Mouse (Mus musculus): ENCODE data around the gene Fam20b. TPM values are rescaled to one million over a fixed set of nuclear protein-coding genes. Genes with fewer than 3 reads are reported as not detected.

Gene Fam20b
- polyA plus RNA-seq, 1 experiment from 2014 or later = 22.9 TPM

GRCm38 (mm10) chr1:156717751-156718285, 1.1 kb downstream of the Fam20b start:
- H3K27me3 ChIP-seq (ENCODE audit: control insufficient read depth, insufficient read depth, low read length) = no peaks in the 10 kb centered on the region
- no peaks in the 10 kb centered on the region for H3K9me3 ChIP-seq (ENCODE audit: control insufficient read depth, low read length)
- peak overlapping the region; percentile 90; the same call in 1 of the 2 replicates for H3K27ac ChIP-seq (ENCODE audit: low read depth, low read length)
- peak overlapping the region; percentile 85 for H3K9ac ChIP-seq (ENCODE audit: low read depth, low read length)
- H3K36me3 ChIP-seq (ENCODE audit: control insufficient read depth, insufficient read depth, low read length) = no peaks in the 10 kb centered on the region
- H3K4me1 ChIP-seq (replicated peaks; ENCODE audit: control insufficient read depth, insufficient read depth, low read length) = no peaks in the 10 kb centered on the region
- DNase-seq (ENCODE audit: low spot score) (no peak), ATAC-seq (ENCODE audit: low FRiP score) (0 out of 2 replicates have a peak, but pooled peaks have one; percentile 3)
- 13% methylated on average over 13 of the region's 13 CpGs for WGBS
- peak overlapping the region; percentile 91 for H3K4me3 ChIP-seq (ENCODE audit: low read depth, low read length)
- peak overlapping the region; percentile 51 for H3K4me2 ChIP-seq (replicated peaks; ENCODE audit: low read depth, low read length)

- H3K9me3 ChIP-seq (ENCODE audit: control insufficient read depth, low read length) = no peaks in the 10 kb centered on the region
- H3K27ac ChIP-seq (ENCODE audit: low read depth, low read length) = no peak overlapping the region
- H3K36me3 ChIP-seq (ENCODE audit: control insufficient read depth, insufficient read depth, low read length) = no peaks in the 10 kb centered on the region
- no peaks in the 10 kb centered on the region for H3K4me1 ChIP-seq (replicated peaks; ENCODE audit: control insufficient read depth, insufficient read depth, low read length)
- ATAC-seq (ENCODE audit: low FRiP score) (no peak), DNase-seq (ENCODE audit: low spot score) (no peak)
- no peaks in the 10 kb centered on the region for H3K27me3 ChIP-seq (ENCODE audit: control insufficient read depth, insufficient read depth, low read length)
- 86% methylated on average over 6 of the region's 6 CpGs for WGBS
- H3K4me2 ChIP-seq (replicated peaks; ENCODE audit: low read depth, low read length) = no peak overlapping the region
- H3K4me3 ChIP-seq (ENCODE audit: low read depth, low read length) = no peak overlapping the region
- no peak overlapping the region for H3K9ac ChIP-seq (ENCODE audit: low read depth, low read length)
Observed at GRCm38 (mm10) chr1:156716681-156717080, 2.2 kb downstream of the Fam20b start.

GRCm38 (mm10) chr1:156710472-156711098, 8.3 kb downstream of the Fam20b start:
- H3K4me3 ChIP-seq (ENCODE audit: low read depth, low read length) = no peak overlapping the region
- H3K9ac ChIP-seq (ENCODE audit: low read depth, low read length) = no peak overlapping the region
- no peaks in the 10 kb centered on the region for H3K4me1 ChIP-seq (replicated peaks; ENCODE audit: control insufficient read depth, insufficient read depth, low read length)
- H3K9me3 ChIP-seq (ENCODE audit: control insufficient read depth, low read length) = no peaks in the 10 kb centered on the region
- DNase-seq (ENCODE audit: low spot score) = no peak
- no peaks in the 10 kb centered on the region for H3K36me3 ChIP-seq (ENCODE audit: control insufficient read depth, insufficient read depth, low read length)
- 71% methylated on average over 10 of the region's 10 CpGs for WGBS
- H3K4me2 ChIP-seq (replicated peaks; ENCODE audit: low read depth, low read length) = no peak overlapping the region
- no peak overlapping the region for H3K27ac ChIP-seq (ENCODE audit: low read depth, low read length)
- no peaks in the 10 kb centered on the region for H3K27me3 ChIP-seq (ENCODE audit: control insufficient read depth, insufficient read depth, low read length)
- no peak for ATAC-seq (ENCODE audit: low FRiP score)

GRCm38 (mm10) chr1:156708672-156709071, 10.2 kb downstream of the Fam20b start:
- WGBS = 90% methylated on average over 3 of the region's 3 CpGs
- H3K9ac ChIP-seq (ENCODE audit: low read depth, low read length) = no peak overlapping the region
- ATAC-seq (ENCODE audit: low FRiP score) = no peak
- no peaks in the 10 kb centered on the region for H3K4me1 ChIP-seq (replicated peaks; ENCODE audit: control insufficient read depth, insufficient read depth, low read length)
- no peak overlapping the region for H3K4me3 ChIP-seq (ENCODE audit: low read depth, low read length)
- H3K4me2 ChIP-seq (replicated peaks; ENCODE audit: low read depth, low read length) = no peak overlapping the region
- no peaks in the 10 kb centered on the region for H3K27me3 ChIP-seq (ENCODE audit: control insufficient read depth, insufficient read depth, low read length)
- no peak overlapping the region for H3K27ac ChIP-seq (ENCODE audit: low read depth, low read length)
- no peaks in the 10 kb centered on the region for H3K36me3 ChIP-seq (ENCODE audit: control insufficient read depth, insufficient read depth, low read length)
- H3K9me3 ChIP-seq (ENCODE audit: control insufficient read depth, low read length) = no peaks in the 10 kb centered on the region
- no peak for DNase-seq (ENCODE audit: low spot score)

GRCm38 (mm10) chr1:156705696-156706285, 13.1 kb downstream of the Fam20b start:
- H3K27ac ChIP-seq (ENCODE audit: low read depth, low read length) = no peak overlapping the region
- H3K27me3 ChIP-seq (ENCODE audit: control insufficient read depth, insufficient read depth, low read length) = no peaks in the 10 kb centered on the region
- no peak overlapping the region for H3K4me3 ChIP-seq (ENCODE audit: low read depth, low read length)
- peaks cover 2% of the 10 kb centered on the region; the same call in 1 of the 2 replicates for H3K36me3 ChIP-seq (ENCODE audit: control insufficient read depth, insufficient read depth, low read length)
- WGBS = 86% methylated on average over 10 of the region's 10 CpGs
- ATAC-seq (ENCODE audit: low FRiP score) (no peak), DNase-seq (ENCODE audit: low spot score) (no peak)
- no peaks in the 10 kb centered on the region for H3K4me1 ChIP-seq (replicated peaks; ENCODE audit: control insufficient read depth, insufficient read depth, low read length)
- no peak overlapping the region for H3K4me2 ChIP-seq (replicated peaks; ENCODE audit: low read depth, low read length)
- H3K9ac ChIP-seq (ENCODE audit: low read depth, low read length) = no peak overlapping the region
- H3K9me3 ChIP-seq (ENCODE audit: control insufficient read depth, low read length) = no peaks in the 10 kb centered on the region

- Histone ChIP-seq H3K4me1 (replicated peaks; ENCODE audit: control insufficient read depth, insufficient read depth, low read length) (no peaks in the 10 kb centered on the region), H3K27ac (ENCODE audit: low read depth, low read length) (no peak overlapping the region), H3K36me3 (ENCODE audit: control insufficient read depth, insufficient read depth, low read length) (peaks cover 2% of the 10 kb centered on the region; the same call in 1 of the 2 replicates), H3K4me2 (replicated peaks; ENCODE audit: low read depth, low read length) (no peak overlapping the region), H3K9ac (ENCODE audit: low read depth, low read length) (no peak overlapping the region), H3K27me3 (ENCODE audit: control insufficient read depth, insufficient read depth, low read length) (no peaks in the 10 kb centered on the region), H3K9me3 (ENCODE audit: control insufficient read depth, low read length) (no peaks in the 10 kb centered on the region), H3K4me3 (ENCODE audit: low read depth, low read length) (no peak overlapping the region)
- no peak for ATAC-seq (ENCODE audit: low FRiP score)
- 92% methylated on average over 4 of the region's 4 CpGs for WGBS
- no peak for DNase-seq (ENCODE audit: low spot score)
Observed at GRCm38 (mm10) chr1:156703444-156703843, 15.4 kb downstream of the Fam20b start.

- Histone ChIP-seq H3K36me3 (ENCODE audit: control insufficient read depth, insufficient read depth, low read length) (peaks cover 2% of the 10 kb centered on the region; the same call in 1 of the 2 replicates), H3K4me2 (replicated peaks; ENCODE audit: low read depth, low read length) (no peak overlapping the region), H3K27me3 (ENCODE audit: control insufficient read depth, insufficient read depth, low read length) (no peaks in the 10 kb centered on the region), H3K9me3 (ENCODE audit: control insufficient read depth, low read length) (no peaks in the 10 kb centered on the region), H3K4me1 (replicated peaks; ENCODE audit: control insufficient read depth, insufficient read depth, low read length) (no peaks in the 10 kb centered on the region), H3K9ac (ENCODE audit: low read depth, low read length) (no peak overlapping the region), H3K27ac (ENCODE audit: low read depth, low read length) (no peak overlapping the region), H3K4me3 (ENCODE audit: low read depth, low read length) (no peak overlapping the region)
- no peak for ATAC-seq (ENCODE audit: low FRiP score)
- 90% methylated on average over 7 of the region's 7 CpGs for WGBS
- no peak for DNase-seq (ENCODE audit: low spot score)
Observed at GRCm38 (mm10) chr1:156702151-156702550, 16.7 kb downstream of the Fam20b start.

- H3K9ac ChIP-seq (ENCODE audit: low read depth, low read length) = no peak overlapping the region
- H3K27ac ChIP-seq (ENCODE audit: low read depth, low read length) = no peak overlapping the region
- no peak overlapping the region for H3K4me2 ChIP-seq (replicated peaks; ENCODE audit: low read depth, low read length)
- no peak overlapping the region for H3K4me3 ChIP-seq (ENCODE audit: low read depth, low read length)
- H3K27me3 ChIP-seq (ENCODE audit: control insufficient read depth, insufficient read depth, low read length) = no peaks in the 10 kb centered on the region
- DNase-seq (ENCODE audit: low spot score) (no peak), ATAC-seq (ENCODE audit: low FRiP score) (no peak)
- H3K4me1 ChIP-seq (replicated peaks; ENCODE audit: control insufficient read depth, insufficient read depth, low read length) = no peaks in the 10 kb centered on the region
- WGBS = 78% methylated on average over 7 of the region's 7 CpGs
- no peaks in the 10 kb centered on the region for H3K36me3 ChIP-seq (ENCODE audit: control insufficient read depth, insufficient read depth, low read length)
- H3K9me3 ChIP-seq (ENCODE audit: control insufficient read depth, low read length) = no peaks in the 10 kb centered on the region
Observed at GRCm38 (mm10) chr1:156686025-156686661, 32.7 kb downstream of the Fam20b start.
